Mouse (Mus musculus) limb, embryonic 10.5 days (tissue): ENCODE measurements around the gene Ophn1. TPM values are rescaled to one million over a fixed set of nuclear protein-coding genes. Genes with fewer than 3 reads are reported as not detected.

Experiments
- DNase-seq: peaks from one replicate; pipeline ENCODE4 v3.0.0-alpha.2; 2017; ENCODE audit warnings: low spot score
- H3K27ac ChIP-seq: fragments of 300-500 bp; sonication (generic); 2 replicates; pipeline ENCODE4 v1.5.1; 2016; ENCODE audit warnings: mild to moderate bottlenecking
- H3K27me3 ChIP-seq: fragments of 300-500 bp; sonication (generic); 2 replicates; pipeline ENCODE4 v1.6.1; 2016; ENCODE audit warnings: low read depth, mild to moderate bottlenecking; ENCODE audit not compliant: poor library complexity, severe bottlenecking
- H3K36me3 ChIP-seq: fragments of 300-500 bp; sonication (generic); 2 replicates; pipeline ENCODE4 v1.6.1; 2016; ENCODE audit warnings: mild to moderate bottlenecking, moderate library complexity
- H3K4me1 ChIP-seq: fragments of 300-500 bp; sonication (generic); 2 replicates; pipeline ENCODE4 v1.6.1; 2016
- H3K4me3 ChIP-seq: fragments of 300-500 bp; sonication (generic); 2 replicates; pipeline ENCODE4 v1.5.1; 2016; ENCODE audit warnings: mild to moderate bottlenecking, moderate library complexity
- H3K9me3 ChIP-seq: fragments of 300-500 bp; sonication (generic); replicated peaks from 2 replicates; pipeline ENCODE4 v1.6.1; 2016; ENCODE audit warnings: mild to moderate bottlenecking
- WGBS: fragments of 180-500 bp; shearing (Covaris S2); methylation state at CpG from one replicate; pipeline ENCODE4 v1.1.7; 2016; 5-methylcytosine and 5-hydroxymethylcytosine counted together
- microRNA-seq: library from miRNA; unstranded; fragments of <30 nt; microRNA quantifications from one replicate; pipeline ENCODE4, GENCODE M21; 2017
- polyA plus RNA-seq: library from polyadenylated mRNA; unstranded; fragments of >200 nt; fragmentation: Nextera tagmentation; extraction: Ambion mirVana; gene quantifications from 2 replicates; pipeline ENCODE4 v1.2.1, GENCODE M21; 2016

The Ophn1 gene
- polyA plus RNA-seq, 1 experiment from 2014 or later = 10.0 TPM

- Histone ChIP-seq H3K36me3 (no peaks in the 10 kb centered on the region), H3K9me3 (no peaks in the 10 kb centered on the region), H3K4me3 (no peak overlapping the region), H3K27ac (no peak overlapping the region), H3K27me3 (peaks cover 11% of the 10 kb centered on the region; the same call in 1 of the 2 replicates), H3K4me1 (no peaks in the 10 kb centered on the region)
- no peak for DNase-seq
- whole genome bisulfite sequencing = 82% methylated on average over 2 of the region's 2 CpGs
These were observed 375.5 kb downstream of the Ophn1 start for GRCm38 (mm10) chrX:98515329-98515728.

- Histone ChIP-seq H3K27me3 (peaks cover 18% of the 10 kb centered on the region; the same call in 1 of the 2 replicates), H3K4me1 (no peaks in the 10 kb centered on the region), H3K4me3 (no peak overlapping the region), H3K27ac (no peak overlapping the region), H3K36me3 (no peaks in the 10 kb centered on the region), H3K9me3 (no peaks in the 10 kb centered on the region)
- 71% methylated on average over 3 of the region's 3 CpGs for WGBS
- no peak for DNase-seq
These were observed 376.4 kb downstream of the Ophn1 start for GRCm38 (mm10) chrX:98514359-98514904.

Small RNAs within 50 kb of the gene (microRNA-seq; reads per million reads assigned to microRNA genes)
- not detected for gene Gm27554

Other genes starting within 250 kb of the Ophn1 start
- 15.2 and 15.6 TPM in 2 replicates for gene Yipf6, start 45.3 kb upstream of the Ophn1 start, polyA plus RNA-seq
- 8.7 and 9.5 TPM in 2 replicates for gene Stard8, start 112.2 kb upstream of the Ophn1 start, polyA plus RNA-seq
- 42.9 and 54.1 TPM in 2 replicates for gene Efnb1, start 245.1 kb upstream of the Ophn1 start, polyA plus RNA-seq